Mouse (Mus musculus): ENCODE results near the gene Slc17a7.

Gene Slc17a7

GRCm38 (mm10) chr7:45175398-45175797 lies 11.6 kb downstream of the Slc17a7 start:
- DNase-seq (ENCODE audit: low spot score in 2 of 2), result no peak

GRCm38 (mm10) chr7:45175929-45176328 lies 12.2 kb downstream of the Slc17a7 start:
- DNase-seq (ENCODE audit: low spot score in 2 of 2), result no peak

GRCm38 (mm10) chr7:45176356-45176755 lies 12.6 kb downstream of the Slc17a7 start:
- no peak for DNase-seq (ENCODE audit: low spot score in 2 of 2)

- no peak for DNase-seq (ENCODE audit: low spot score in 2 of 2)
These were observed 14.8 kb downstream of the Slc17a7 start for GRCm38 (mm10) chr7:45178550-45178949.

- DNase-seq (ENCODE audit: low spot score in 2 of 2), result no peak
These were observed 15.7 kb downstream of the Slc17a7 start, which contains the start of gene Gfy for GRCm38 (mm10) chr7:45179469-45179868. Gene Gfy (minus strand): TSS chr7:45179569.

GRCm38 (mm10) chr7:45180896-45181477 lies 17.2 kb downstream of the Slc17a7 start, which contains the start of gene Pth2:
Gene Pth2 (plus strand): TSS chr7:45180995.
- DNase-seq (ENCODE audit: low spot score in 2 of 2), result no peak

- DNase-seq (ENCODE audit: low spot score in 2 of 2), result no peak
These were observed 17.8 kb downstream of the Slc17a7 start for GRCm38 (mm10) chr7:45181540-45181939.

- peak; percentile 76 to 81 for DNase-seq (ENCODE audit: low spot score in 2 of 2)
These were observed 18.5 kb downstream of the Slc17a7 start for GRCm38 (mm10) chr7:45182199-45182601.

GRCm38 (mm10) chr7:45182606-45183005 lies 18.9 kb downstream of the Slc17a7 start:
- no peak for DNase-seq (ENCODE audit: low spot score in 2 of 2)

- no peak for DNase-seq (ENCODE audit: low spot score in 2 of 2)
These were observed 19.9 kb downstream of the Slc17a7 start for GRCm38 (mm10) chr7:45183672-45184071.

- no peak for DNase-seq (ENCODE audit: low spot score in 2 of 2)
These were observed 22.2 kb downstream of the Slc17a7 start for GRCm38 (mm10) chr7:45185921-45186320.

- no peak for DNase-seq (ENCODE audit: low spot score in 2 of 2)
These were observed 25.9 kb downstream of the Slc17a7 start for GRCm38 (mm10) chr7:45189600-45189999.

- DNase-seq (ENCODE audit: low spot score in 2 of 2), result no peak
These were observed 26.4 kb downstream of the Slc17a7 start for GRCm38 (mm10) chr7:45190186-45190585.

GRCm38 (mm10) chr7:45191161-45191560 lies 27.4 kb downstream of the Slc17a7 start:
- DNase-seq (ENCODE audit: low spot score in 2 of 2), result no peak

GRCm38 (mm10) chr7:45191803-45192363 lies 28.1 kb downstream of the Slc17a7 start:
- DNase-seq (ENCODE audit: low spot score in 2 of 2), result no peak

- DNase-seq (ENCODE audit: low spot score in 2 of 2), result no peak
These were observed 29.0 kb downstream of the Slc17a7 start for GRCm38 (mm10) chr7:45192585-45193310.

GRCm38 (mm10) chr7:45193406-45193805 lies 29.7 kb downstream of the Slc17a7 start:
- no peak for DNase-seq (ENCODE audit: low spot score in 2 of 2)

GRCm38 (mm10) chr7:45193871-45194785 lies 30.4 kb downstream of the Slc17a7 start:
- no peak for DNase-seq (ENCODE audit: low spot score in 2 of 2)

- no peak for DNase-seq (ENCODE audit: low spot score in 2 of 2)
These were observed 31.8 kb downstream of the Slc17a7 start for GRCm38 (mm10) chr7:45195341-45196175.

- DNase-seq (ENCODE audit: low spot score in 2 of 2), result no peak
These were observed 32.4 kb downstream of the Slc17a7 start for GRCm38 (mm10) chr7:45196176-45196535.

GRCm38 (mm10) chr7:45196994-45197393 lies 33.2 kb downstream of the Slc17a7 start:
- DNase-seq (ENCODE audit: low spot score in 2 of 2), result no peak

Data from spleen, postnatal 14 days (tissue).